Mouse (Mus musculus): ENCODE results near the gene Acot7. TPM values are rescaled to one million over a fixed set of nuclear protein-coding genes. Genes with fewer than 3 reads are reported as not detected.

Gene Acot7
- polyA plus RNA-seq, 1 experiment from 2014 or later, result 53.1 TPM

- peak overlapping the region; percentile 16 for H3K27ac ChIP-seq (ENCODE audit: low read depth, low read length)
- H3K36me3 ChIP-seq (ENCODE audit: control insufficient read depth, insufficient read depth, low read length), result peaks cover 3% of the 10 kb centered on the region; the same call in 1 of the 2 replicates
- H3K9me3 ChIP-seq (replicated peaks; ENCODE audit: control insufficient read depth, low read length), result no peaks in the 10 kb centered on the region
- no peaks in the 10 kb centered on the region for H3K27me3 ChIP-seq (ENCODE audit: control insufficient read depth, insufficient read depth, low read length)
- no peak for ATAC-seq (replicated peaks; ENCODE audit: insufficient number of reproducible peaks, low FRiP score, low TSS enrichment)
- WGBS (ENCODE audit: insufficient replicate concordance), result 41% methylated on average over 6 of the region's 6 CpGs
- peaks cover 39% of the 10 kb centered on the region for H3K4me1 ChIP-seq (ENCODE audit: control insufficient read depth, insufficient read depth, low read length)
- H3K4me2 ChIP-seq, result no peak overlapping the region
- no peak overlapping the region for H3K9ac ChIP-seq (ENCODE audit: low read depth, low read length)
- no peak overlapping the region for H3K4me3 ChIP-seq (ENCODE audit: low read depth, low read length)
Measured at GRCm38 (mm10) chr4:152246011-152246410, 68.1 kb downstream of the Acot7 start.

GRCm38 (mm10) chr4:152247195-152247594 lies 69.3 kb downstream of the Acot7 start:
- peaks cover 36% of the 10 kb centered on the region for H3K4me1 ChIP-seq (ENCODE audit: control insufficient read depth, insufficient read depth, low read length)
- H3K9ac ChIP-seq (ENCODE audit: low read depth, low read length), result no peak overlapping the region
- ATAC-seq (replicated peaks; ENCODE audit: insufficient number of reproducible peaks, low FRiP score, low TSS enrichment), result no peak
- H3K9me3 ChIP-seq (replicated peaks; ENCODE audit: control insufficient read depth, low read length), result no peaks in the 10 kb centered on the region
- no peak overlapping the region for H3K4me2 ChIP-seq
- no peak overlapping the region for H3K4me3 ChIP-seq (ENCODE audit: low read depth, low read length)
- H3K27ac ChIP-seq (ENCODE audit: low read depth, low read length), result no peak overlapping the region
- 47% methylated on average over 3 of the region's 3 CpGs for WGBS (ENCODE audit: insufficient replicate concordance)
- no peaks in the 10 kb centered on the region for H3K27me3 ChIP-seq (ENCODE audit: control insufficient read depth, insufficient read depth, low read length)
- H3K36me3 ChIP-seq (ENCODE audit: control insufficient read depth, insufficient read depth, low read length), result peaks cover 3% of the 10 kb centered on the region; the same call in 1 of the 2 replicates

- Histone ChIP-seq H3K27ac (ENCODE audit: low read depth, low read length) (no peak overlapping the region), H3K36me3 (ENCODE audit: control insufficient read depth, insufficient read depth, low read length) (peaks cover 3% of the 10 kb centered on the region; the same call in 1 of the 2 replicates), H3K4me2 (no peak overlapping the region), H3K27me3 (ENCODE audit: control insufficient read depth, insufficient read depth, low read length) (no peaks in the 10 kb centered on the region), H3K9me3 (replicated peaks; ENCODE audit: control insufficient read depth, low read length) (no peaks in the 10 kb centered on the region), H3K4me1 (ENCODE audit: control insufficient read depth, insufficient read depth, low read length) (peaks cover 42% of the 10 kb centered on the region), H3K9ac (ENCODE audit: low read depth, low read length) (no peak overlapping the region), H3K4me3 (ENCODE audit: low read depth, low read length) (no peak overlapping the region)
- WGBS (ENCODE audit: insufficient replicate concordance), result 85% methylated on average over 6 of the region's 6 CpGs
- no peak for ATAC-seq (replicated peaks; ENCODE audit: insufficient number of reproducible peaks, low FRiP score, low TSS enrichment)
Measured at GRCm38 (mm10) chr4:152250615-152251014, 72.7 kb downstream of the Acot7 start.

- no peaks in the 10 kb centered on the region for H3K27me3 ChIP-seq (ENCODE audit: control insufficient read depth, insufficient read depth, low read length)
- no peaks in the 10 kb centered on the region for H3K9me3 ChIP-seq (replicated peaks; ENCODE audit: control insufficient read depth, low read length)
- peaks cover 41% of the 10 kb centered on the region for H3K4me1 ChIP-seq (ENCODE audit: control insufficient read depth, insufficient read depth, low read length)
- H3K4me3 ChIP-seq (ENCODE audit: low read depth, low read length), result no peak overlapping the region
- no peak overlapping the region for H3K4me2 ChIP-seq
- WGBS (ENCODE audit: insufficient replicate concordance), result 61% methylated on average over 9 of the region's 9 CpGs
- no peak for ATAC-seq (replicated peaks; ENCODE audit: insufficient number of reproducible peaks, low FRiP score, low TSS enrichment)
- peaks cover 3% of the 10 kb centered on the region; the same call in 1 of the 2 replicates for H3K36me3 ChIP-seq (ENCODE audit: control insufficient read depth, insufficient read depth, low read length)
- 0 out of 2 replicates have a peak overlapping the region, but pooled peaks have one; percentile 18 for H3K9ac ChIP-seq (ENCODE audit: low read depth, low read length)
- H3K27ac ChIP-seq (ENCODE audit: low read depth, low read length), result 0 out of 2 replicates have a peak overlapping the region, but pooled peaks have one; percentile 1
Measured at GRCm38 (mm10) chr4:152253183-152253759, 75.3 kb downstream of the Acot7 start.

GRCm38 (mm10) chr4:152257070-152257469 lies 79.1 kb downstream of the Acot7 start:
- Histone ChIP-seq H3K27me3 (ENCODE audit: control insufficient read depth, insufficient read depth, low read length) (no peaks in the 10 kb centered on the region), H3K9ac (ENCODE audit: low read depth, low read length) (no peak overlapping the region; the same call in 1 of the 2 replicates), H3K36me3 (ENCODE audit: control insufficient read depth, insufficient read depth, low read length) (no peaks in the 10 kb centered on the region; the same call in 1 of the 2 replicates), H3K27ac (ENCODE audit: low read depth, low read length) (peak overlapping the region; percentile 55), H3K9me3 (replicated peaks; ENCODE audit: control insufficient read depth, low read length) (no peaks in the 10 kb centered on the region), H3K4me1 (ENCODE audit: control insufficient read depth, insufficient read depth, low read length) (peaks cover 64% of the 10 kb centered on the region), H3K4me2 (no peak overlapping the region), H3K4me3 (ENCODE audit: low read depth, low read length) (no peak overlapping the region)
- no peak for ATAC-seq (replicated peaks; ENCODE audit: insufficient number of reproducible peaks, low FRiP score, low TSS enrichment)
- WGBS (ENCODE audit: insufficient replicate concordance), result 20% methylated on average over 6 of the region's 6 CpGs

GRCm38 (mm10) chr4:152260451-152260850 lies 82.5 kb downstream of the Acot7 start:
- ATAC-seq (replicated peaks; ENCODE audit: insufficient number of reproducible peaks, low FRiP score, low TSS enrichment), result no peak
- H3K4me3 ChIP-seq (ENCODE audit: low read depth, low read length), result no peak overlapping the region
- H3K27me3 ChIP-seq (ENCODE audit: control insufficient read depth, insufficient read depth, low read length), result no peaks in the 10 kb centered on the region
- H3K27ac ChIP-seq (ENCODE audit: low read depth, low read length), result no peak overlapping the region
- H3K4me1 ChIP-seq (ENCODE audit: control insufficient read depth, insufficient read depth, low read length), result peaks cover 69% of the 10 kb centered on the region
- no peaks in the 10 kb centered on the region for H3K9me3 ChIP-seq (replicated peaks; ENCODE audit: control insufficient read depth, low read length)
- H3K36me3 ChIP-seq (ENCODE audit: control insufficient read depth, insufficient read depth, low read length), result no peaks in the 10 kb centered on the region; the same call in none of the 2 replicates
- H3K4me2 ChIP-seq, result no peak overlapping the region
- no peak overlapping the region for H3K9ac ChIP-seq (ENCODE audit: low read depth, low read length)
- WGBS (ENCODE audit: insufficient replicate concordance), result 88% methylated on average over 8 of the region's 8 CpGs

GRCm38 (mm10) chr4:152262187-152262586 lies 84.3 kb downstream of the Acot7 start:
- Histone ChIP-seq H3K9ac (ENCODE audit: low read depth, low read length) (peak overlapping the region; percentile 49; the same call in 1 of the 2 replicates), H3K4me3 (ENCODE audit: low read depth, low read length) (no peak overlapping the region), H3K9me3 (replicated peaks; ENCODE audit: control insufficient read depth, low read length) (no peaks in the 10 kb centered on the region), H3K36me3 (ENCODE audit: control insufficient read depth, insufficient read depth, low read length) (no peaks in the 10 kb centered on the region; the same call in none of the 2 replicates), H3K4me1 (ENCODE audit: control insufficient read depth, insufficient read depth, low read length) (peaks cover 62% of the 10 kb centered on the region), H3K27ac (ENCODE audit: low read depth, low read length) (peak overlapping the region; percentile 88), H3K4me2 (peak overlapping the region; percentile 39), H3K27me3 (ENCODE audit: control insufficient read depth, insufficient read depth, low read length) (no peaks in the 10 kb centered on the region)
- WGBS (ENCODE audit: insufficient replicate concordance), result 25% methylated on average over 9 of the region's 9 CpGs
- peak; percentile 2; the same call in 1 of the 2 replicates for ATAC-seq (replicated peaks; ENCODE audit: insufficient number of reproducible peaks, low FRiP score, low TSS enrichment)

- no peaks in the 10 kb centered on the region for H3K9me3 ChIP-seq (replicated peaks; ENCODE audit: control insufficient read depth, low read length)
- H3K27me3 ChIP-seq (ENCODE audit: control insufficient read depth, insufficient read depth, low read length), result no peaks in the 10 kb centered on the region
- H3K27ac ChIP-seq (ENCODE audit: low read depth, low read length), result peak overlapping the region; percentile 88
- ATAC-seq (replicated peaks; ENCODE audit: insufficient number of reproducible peaks, low FRiP score, low TSS enrichment), result no peak
- H3K4me3 ChIP-seq (ENCODE audit: low read depth, low read length), result no peak overlapping the region
- WGBS (ENCODE audit: insufficient replicate concordance), result 43% methylated on average over 9 of the region's 9 CpGs
- no peaks in the 10 kb centered on the region; the same call in none of the 2 replicates for H3K36me3 ChIP-seq (ENCODE audit: control insufficient read depth, insufficient read depth, low read length)
- peaks cover 55% of the 10 kb centered on the region for H3K4me1 ChIP-seq (ENCODE audit: control insufficient read depth, insufficient read depth, low read length)
- H3K9ac ChIP-seq (ENCODE audit: low read depth, low read length), result 0 out of 2 replicates have a peak overlapping the region, but pooled peaks have one; percentile 29
- 0 out of 2 replicates have a peak overlapping the region, but pooled peaks have one; percentile 36 for H3K4me2 ChIP-seq
Measured at GRCm38 (mm10) chr4:152263089-152263488, 85.2 kb downstream of the Acot7 start.

Data from heart, embryonic 11.5 days (tissue).